Mouse (Mus musculus) layer of hippocampus, adult 18-20 months (tissue): ENCODE measurements around the gene Gm21885. TPM values are rescaled to one million over a fixed set of nuclear protein-coding genes. Genes with fewer than 3 reads are reported as not detected.

Experiments
- DNase-seq, 2 experiments: peaks; one replicate each; pipeline ENCODE4 v3.0.0; 2022; ENCODE audit warnings: low spot score in 2 of 2
- long read RNA-seq: library from polyadenylated mRNA; stranded (forward); transcript quantifications from one replicate; pipeline ENCODE4 v2.0.0, GENCODE M21; 2021
- total RNA-seq, 2 experiments: library from RNA; stranded (reverse); gene quantifications; 2 replicates each; pipeline ENCODE4 v1.2.3; 2021

The Gm21885 gene
- total RNA-seq: not detected
- long read RNA-seq: 0 reads

- DNase-seq: no peak
Observed at GRCm38 (mm10) chr11:94281199-94282181, at the start of gene Gm21885. TSS of gene Gm21885 (plus strand) at chr11:94281873.

DNA sequence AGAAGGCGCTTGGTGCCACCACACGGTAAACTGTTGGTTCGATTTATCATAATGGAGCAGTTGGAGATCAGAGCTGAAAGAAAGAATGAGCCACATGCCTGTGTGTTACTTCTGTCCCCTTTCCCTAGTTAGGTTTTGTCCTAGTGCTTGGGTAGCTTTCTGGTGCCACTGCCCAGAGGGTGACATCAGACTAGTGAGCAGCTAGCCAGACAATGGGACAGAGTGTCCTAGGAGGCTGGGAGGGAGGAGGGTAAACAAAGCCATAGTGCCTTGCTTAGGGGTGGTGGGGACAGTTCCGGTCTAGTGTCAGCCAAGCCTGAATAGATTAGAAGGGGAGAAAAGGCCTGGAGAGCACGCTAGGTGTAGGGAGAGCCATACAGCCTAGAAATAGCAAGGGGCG is 48.3 kb upstream of the Gm21885 start:
- peak in 1 of 2 experiments; percentile 60 for DNase-seq

- DNase-seq: no peak
Observed at GRCm38 (mm10) chr11:94234380-94234779, 47.3 kb upstream of the Gm21885 start.

GRCm38 (mm10) chr11:94234857-94235256 is 46.8 kb upstream of the Gm21885 start:
- DNase-seq: no peak

DNA sequence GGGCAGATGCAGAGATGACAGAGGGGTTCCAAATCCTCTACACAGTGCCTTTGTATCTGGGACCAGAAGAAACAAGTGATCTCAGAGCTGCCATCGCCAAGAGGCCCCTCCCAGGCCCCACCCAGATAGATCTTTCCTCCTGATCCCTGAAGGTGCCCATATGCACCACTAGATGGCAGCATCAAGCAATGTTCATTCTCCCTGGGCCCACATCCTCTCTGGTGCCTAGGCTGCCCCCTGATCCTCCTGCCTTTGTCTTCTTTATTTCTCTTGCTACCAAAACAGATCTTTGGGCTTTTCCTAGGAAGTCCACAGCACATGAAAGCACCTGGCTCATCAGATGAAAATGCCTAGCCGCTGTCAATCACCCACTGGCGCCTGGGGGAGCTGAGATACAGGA is 45.6 kb upstream of the Gm21885 start:
- DNase-seq: peak; percentile 56 to 90

DNA sequence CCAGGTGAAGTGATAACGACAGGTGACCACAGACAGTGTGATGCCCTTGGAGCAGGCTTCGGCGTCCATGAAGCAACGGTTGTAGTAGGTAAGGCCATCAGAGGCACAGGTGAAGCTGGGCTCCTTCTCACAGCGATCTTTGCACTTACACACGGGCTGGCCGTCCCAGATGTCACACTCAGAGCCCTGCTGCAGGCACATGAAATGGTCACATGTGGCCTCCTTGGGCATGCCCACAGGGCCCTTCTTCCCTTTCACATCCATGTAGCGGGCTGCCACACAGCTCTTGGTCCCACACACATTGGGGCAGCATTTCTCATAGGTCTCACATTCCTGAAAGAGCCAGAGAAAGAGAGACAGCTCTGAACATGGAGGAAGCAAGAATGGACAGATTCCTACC is 42.9 kb upstream of the Gm21885 start:
- no peak for DNase-seq

- no peak for DNase-seq
Observed at GRCm38 (mm10) chr11:94239706-94240105, 42.0 kb upstream of the Gm21885 start.

DNA sequence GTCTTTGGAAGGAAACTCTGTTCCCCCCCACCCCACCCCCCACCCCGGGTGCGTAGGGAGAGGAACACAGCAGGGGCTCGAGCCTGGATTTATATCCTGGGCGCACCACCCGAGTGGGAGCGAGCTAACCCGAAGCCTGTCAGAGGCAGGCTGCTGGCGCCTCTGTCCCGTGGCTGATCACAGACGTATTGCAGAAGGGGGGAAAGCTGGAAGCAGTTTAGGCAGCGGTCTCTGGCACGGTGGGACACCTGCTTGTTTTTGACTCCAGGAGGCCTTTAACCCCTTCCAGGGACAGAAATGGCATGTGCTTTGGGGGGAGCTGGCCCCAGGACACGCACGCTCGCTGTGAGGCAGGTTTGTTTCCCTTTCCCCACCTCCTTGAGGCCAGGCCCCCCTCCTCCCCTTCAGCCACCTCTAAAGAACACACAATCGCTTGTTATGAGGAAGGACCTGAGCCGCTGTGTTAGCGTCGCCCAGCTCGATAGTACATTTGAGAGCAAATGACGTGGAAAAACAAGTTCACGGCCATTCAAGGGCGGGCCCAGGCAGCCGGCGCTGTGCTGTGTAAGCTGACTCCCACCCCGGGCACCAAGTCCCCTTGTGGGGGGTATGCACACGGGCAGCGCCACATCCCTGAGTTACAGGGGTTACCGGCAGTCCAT is 38.8 kb upstream of the Gm21885 start:
- no peak for DNase-seq

DNA sequence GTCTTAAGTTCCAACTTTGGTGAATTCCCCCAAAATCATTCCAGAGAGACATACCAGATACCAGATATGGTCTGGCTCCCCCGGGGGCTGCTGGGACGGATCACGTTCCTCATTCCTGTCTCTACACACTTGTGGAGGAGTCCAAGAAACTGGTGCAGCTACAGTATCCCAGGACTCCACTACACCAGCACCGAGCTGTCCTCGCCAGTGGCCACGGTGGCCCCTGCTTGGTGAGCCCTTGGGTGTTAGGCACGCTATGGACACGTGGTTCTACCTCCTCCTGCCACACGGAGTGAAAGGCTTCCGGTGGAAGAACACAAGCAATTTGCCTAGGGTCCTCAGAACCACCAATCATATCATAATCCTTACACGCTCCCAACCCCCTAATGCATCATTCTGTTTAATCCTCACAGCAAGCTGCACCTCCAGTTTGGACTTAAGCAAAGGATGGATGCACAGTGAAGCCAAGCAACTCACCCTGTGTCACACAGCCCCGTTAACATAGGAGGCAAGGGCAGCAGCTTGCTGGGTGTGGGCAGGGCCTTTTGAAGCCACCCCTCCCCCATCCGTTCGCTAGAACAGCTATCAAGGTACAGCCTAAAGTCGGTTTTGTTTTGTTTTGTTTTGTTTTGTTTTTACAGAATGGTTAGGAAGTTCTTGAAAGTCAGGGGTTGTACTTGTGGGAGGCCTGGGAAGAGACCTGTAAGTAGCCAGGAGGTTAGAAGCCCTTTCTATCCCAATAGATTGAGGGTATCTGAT is 38.1 kb upstream of the Gm21885 start:
- DNase-seq: no peak

DNA sequence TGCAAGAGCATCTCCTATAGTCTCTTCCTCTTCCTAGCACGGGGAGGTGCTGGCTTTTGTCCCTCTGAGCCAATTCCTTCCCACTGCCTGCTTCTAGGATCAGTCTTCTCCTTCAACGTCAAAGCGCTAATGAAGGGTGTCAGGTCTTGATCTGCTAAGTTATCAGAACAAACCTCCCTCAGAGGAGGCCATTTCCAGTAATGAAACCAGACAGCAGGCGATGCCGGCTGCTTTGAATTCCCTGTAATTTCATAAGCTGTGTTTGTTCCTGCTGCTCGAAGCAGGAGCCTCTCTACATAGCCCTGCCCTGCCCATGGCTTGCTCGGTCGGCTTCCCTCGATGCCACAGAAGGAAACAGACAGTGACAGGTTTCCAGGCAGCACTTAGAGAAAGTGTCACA is 37.3 kb upstream of the Gm21885 start:
- DNase-seq: no peak

- DNase-seq: peak in 1 of 2 experiments; percentile 26
Observed at GRCm38 (mm10) chr11:94245955-94246788, 35.5 kb upstream of the Gm21885 start, which contains the start of gene Wfikkn2. TSS of gene Wfikkn2 (minus strand) at chr11:94246005.

- DNase-seq: no peak
Observed at GRCm38 (mm10) chr11:94246789-94247061, 34.9 kb upstream of the Gm21885 start.

- DNase-seq: no peak
Observed at GRCm38 (mm10) chr11:94253156-94253555, 28.5 kb upstream of the Gm21885 start.

DNA sequence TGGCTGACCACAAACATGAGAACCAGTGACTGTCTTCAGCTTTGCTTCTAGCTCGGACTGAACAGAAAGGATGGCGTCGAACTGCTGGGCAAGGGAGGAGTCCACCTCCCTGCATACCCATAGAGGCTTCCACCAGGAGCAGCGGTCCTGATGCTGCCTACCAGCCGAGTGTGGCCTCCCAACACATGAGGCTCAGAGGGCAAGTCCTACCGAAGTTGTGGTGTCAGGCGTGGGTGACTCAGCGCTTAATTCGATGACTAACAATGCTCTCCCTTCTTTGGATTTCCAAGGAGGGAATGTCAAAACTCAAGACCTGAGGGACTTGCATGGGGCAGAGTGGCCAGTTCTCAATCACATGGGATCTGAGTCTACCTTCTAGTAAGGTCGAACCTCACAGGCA is 28.0 kb upstream of the Gm21885 start:
- no peak for DNase-seq

- DNase-seq: no peak
Observed at GRCm38 (mm10) chr11:94255733-94256132, 25.9 kb upstream of the Gm21885 start.

DNA sequence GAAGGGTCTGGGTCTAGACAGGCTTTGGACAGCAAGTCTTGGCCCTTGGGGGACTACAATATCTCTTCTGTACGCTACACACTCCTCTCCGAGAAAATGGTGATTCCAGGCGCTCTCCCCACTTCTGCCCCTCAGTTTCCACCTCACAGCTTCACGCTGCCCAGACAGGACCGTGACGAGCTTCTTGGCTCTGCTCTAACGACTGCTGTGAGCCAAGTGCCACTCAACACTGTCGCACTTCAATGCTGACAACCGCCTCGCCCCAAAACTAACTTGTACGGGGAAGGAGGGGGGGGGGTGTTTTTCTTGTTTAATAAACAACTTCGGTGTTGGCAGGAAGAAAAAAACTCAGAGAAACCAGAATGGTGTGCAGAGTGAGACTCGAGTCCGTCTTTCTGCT is 23.7 kb upstream of the Gm21885 start:
- no peak for DNase-seq

DNA sequence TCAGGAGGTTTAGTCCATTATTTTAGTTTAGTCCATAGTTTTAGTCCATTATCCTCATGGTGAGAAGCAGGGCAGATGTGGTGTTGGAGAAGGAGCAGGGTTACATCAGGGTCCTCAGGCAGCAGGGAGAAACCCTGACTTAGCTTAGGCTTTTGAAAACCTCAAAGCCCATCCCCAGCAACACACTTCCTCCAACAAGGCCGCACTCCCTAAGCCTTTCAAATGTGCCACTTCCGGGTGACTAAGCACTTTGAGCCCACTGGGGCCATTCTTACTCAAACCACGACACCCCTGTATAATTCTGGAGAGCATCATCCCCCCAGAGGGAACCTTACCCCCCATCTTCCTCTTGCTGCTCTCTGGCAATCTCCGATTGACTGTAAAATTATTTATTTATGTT is 21.9 kb upstream of the Gm21885 start:
- no peak for DNase-seq

DNA sequence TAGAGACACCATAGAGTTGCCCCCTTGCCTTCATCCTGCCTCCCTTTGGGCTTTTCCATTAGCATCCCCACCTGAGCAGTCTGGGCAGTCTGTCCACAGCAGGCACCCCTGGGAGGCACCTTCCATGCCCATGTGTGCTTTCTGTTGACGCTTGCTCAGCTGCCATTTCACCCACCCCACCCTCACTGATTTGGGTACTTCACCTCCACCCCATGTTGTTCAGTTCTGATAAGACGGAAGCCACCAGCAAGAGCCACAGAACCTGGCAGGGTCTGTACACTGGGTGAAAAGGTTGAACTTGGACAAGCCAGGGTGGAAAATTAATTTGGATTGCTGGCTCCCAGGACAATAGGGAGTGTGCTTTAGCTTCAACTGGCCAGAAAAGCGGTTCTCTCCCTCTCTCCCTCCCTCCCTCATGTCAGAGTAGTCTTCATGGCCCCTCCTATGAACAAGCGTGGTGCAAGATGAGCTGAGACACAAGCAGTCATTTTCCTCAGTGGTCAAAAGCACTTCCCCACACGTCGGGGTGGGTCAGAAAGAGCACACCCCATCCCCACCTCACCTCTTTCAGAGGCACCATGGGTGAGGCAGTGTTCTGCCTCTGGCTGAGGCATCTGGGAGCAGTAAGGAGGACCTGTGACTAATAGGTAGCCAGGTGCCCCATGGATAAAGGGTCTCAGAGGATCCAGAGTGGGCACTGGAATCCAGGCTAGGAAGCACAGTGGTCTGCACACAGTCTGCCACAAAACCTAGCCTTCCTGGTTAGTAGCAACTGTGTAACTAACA is 19.9 kb upstream of the Gm21885 start:
- DNase-seq: no peak

- peak in 1 of 2 experiments; percentile 52 for DNase-seq
Observed at GRCm38 (mm10) chr11:94265134-94265785, 16.4 kb upstream of the Gm21885 start.
